Comparison of ENCODE assay signal across 17 mouse cellular contexts in the genomic region with DNA sequence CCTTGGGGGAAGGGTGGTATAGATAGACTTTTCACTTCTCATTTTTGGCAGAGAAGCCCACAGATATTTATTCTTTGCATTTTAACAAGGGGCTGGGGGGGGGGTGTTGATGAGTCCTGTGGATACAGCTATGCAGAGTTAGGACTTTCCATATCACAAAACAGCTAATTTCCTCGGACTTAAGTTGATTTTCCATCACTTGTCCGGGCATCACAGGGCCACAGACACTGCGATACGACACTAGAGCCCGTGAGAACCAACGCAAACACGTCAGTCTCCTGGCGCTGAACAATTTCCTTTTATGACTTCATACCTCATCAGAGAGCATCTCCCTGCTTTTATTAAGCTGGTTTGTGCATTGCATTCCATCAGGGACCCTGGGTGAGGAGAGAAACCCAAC.
"Had no signal": no experiment of that assay in that cellular context is flagged by ENCODE, and none has a peak within 500 bp of the region (broad histone marks: within the 10 kb centered on the region; RNA-seq: fewer than 3 reads in every experiment).

No protein-coding gene starts in this region.

- H3K9me3 ChIP-seq: liver, embryonic 12.5 days; midbrain, embryonic 10.5 days; midbrain, embryonic 13.5 days; midbrain, embryonic 15.5 days; neural tube, embryonic 13.5 days; neural tube, embryonic 15.5 days had no signal

- H3K4me3 ChIP-seq: liver, embryonic 12.5 days; midbrain, embryonic 10.5 days; midbrain, embryonic 13.5 days; midbrain, embryonic 15.5 days; myocyte; neural tube, embryonic 13.5 days; neural tube, embryonic 15.5 days had no signal

- ATAC-seq: liver, embryonic 12.5 days; midbrain, embryonic 13.5 days; midbrain, embryonic 15.5 days had no signal

- H3K27me3 ChIP-seq: midbrain, embryonic 15.5 days; neural tube, embryonic 13.5 days; neural tube, embryonic 15.5 days had no signal

- H3K4me1 ChIP-seq: liver, embryonic 12.5 days had no signal

- H3K9ac ChIP-seq: liver, embryonic 12.5 days; liver, embryonic 14.5 days; midbrain, embryonic 13.5 days; midbrain, embryonic 15.5 days; neural tube, embryonic 13.5 days; neural tube, embryonic 15.5 days had no signal

- H3K36me3 ChIP-seq: liver, embryonic 12.5 days; midbrain, embryonic 10.5 days; midbrain, embryonic 13.5 days; midbrain, embryonic 15.5 days; neural tube, embryonic 13.5 days; neural tube, embryonic 15.5 days had no signal

- H3K27ac ChIP-seq: liver, embryonic 12.5 days; liver, embryonic 14.5 days; midbrain, embryonic 10.5 days; midbrain, embryonic 13.5 days; midbrain, embryonic 15.5 days; neural tube, embryonic 13.5 days; neural tube, embryonic 15.5 days had no signal

- DNase-seq: lung, adult 18-20 months; retina, postnatal 1 day; right cerebral cortex, adult 18-20 months; right cerebral cortex, postnatal 25 days; right cerebral cortex, postnatal 4 days; spleen, adult 18-20 months; thymus, adult 18-20 months; thymus, postnatal 14 days; thymus, postnatal 36 days had no signal

- H3K4me2 ChIP-seq: liver, embryonic 12.5 days; midbrain, embryonic 13.5 days; midbrain, embryonic 15.5 days; neural tube, embryonic 13.5 days; neural tube, embryonic 15.5 days had no signal
